Mouse (Mus musculus) MEL (cell line): Measurements from ENCODE around the gene Rftn2. TPM values are rescaled to one million over a fixed set of nuclear protein-coding genes. Genes with fewer than 3 reads are reported as not detected.

Experiments used
- DNase-seq: peaks from one replicate; pipeline ENCODE4 v3.0.0; 2011; ENCODE audit warnings: low read depth, low spot score
- H3K27ac ChIP-seq: 2 replicates; pipeline ENCODE4 v1.5.1; 2012; ENCODE audit warnings: low read depth, mild to moderate bottlenecking, control low read depth, low read length, moderate library complexity; ENCODE audit not compliant: control insufficient read depth
- H3K27me3 ChIP-seq, 2 experiments: fragments of 150-350 bp in 1 of 2; sonication (generic) in 1 of 2; 2 replicates each; pipeline ENCODE4 v1.6.1; 2012; ENCODE audit warnings: low read length in 2 of 2, mild to moderate bottlenecking in 2 of 2, improper control_type of control experiment in 1 of 2, moderate library complexity in 1 of 2; ENCODE audit not compliant: insufficient read depth in 2 of 2, control insufficient read depth in 1 of 2
- H3K36me3 ChIP-seq, 2 experiments: 2 replicates each; pipeline ENCODE4 v1.6.1; 2012 to 2014; ENCODE audit warnings: low read length in 2 of 2, improper control_type of control experiment in 1 of 2, inconsistent platforms in 1 of 2, mild to moderate bottlenecking in 1 of 2; ENCODE audit not compliant: insufficient read depth in 2 of 2, control insufficient read depth in 1 of 2
- H3K4me1 ChIP-seq, 2 experiments: fragments of 150-350 bp in 1 of 2; sonication (generic) in 1 of 2; 2 replicates each; pipeline ENCODE4 v1.6.1; 2012; ENCODE audit warnings: low read length in 2 of 2, improper control_type of control experiment in 1 of 2, mild to moderate bottlenecking in 1 of 2; ENCODE audit not compliant: insufficient read depth in 2 of 2, control insufficient read depth in 1 of 2
- H3K4me3 ChIP-seq, 2 experiments: fragments of 150-350 bp in 1 of 2; sonication (generic) in 1 of 2; 2 replicates each; pipeline ENCODE4 v1.5.1; 2012; ENCODE audit warnings: low read depth in 2 of 2, low read length in 2 of 2, mild to moderate bottlenecking in 2 of 2, moderate library complexity in 2 of 2, control low read depth in 1 of 2, improper control_type of control experiment in 1 of 2; ENCODE audit not compliant: control insufficient read depth in 1 of 2, insufficient read depth in 1 of 2
- H3K79me2 ChIP-seq: 2 replicates; pipeline ENCODE4 v1.6.1; 2012; ENCODE audit warnings: mild to moderate bottlenecking, low read length, moderate library complexity; ENCODE audit not compliant: control insufficient read depth, poor library complexity, insufficient read depth
- H3K9ac ChIP-seq: 2 replicates; pipeline ENCODE4 v1.6.1; 2012; ENCODE audit warnings: low read depth, mild to moderate bottlenecking, control low read depth, low read length, moderate library complexity; ENCODE audit not compliant: control insufficient read depth, poor library complexity, severe bottlenecking
- H3K9me3 ChIP-seq: fragments of 150-350 bp; sonication (generic); replicated peaks from 2 replicates; pipeline ENCODE4 v1.6.1; 2012; ENCODE audit warnings: mild to moderate bottlenecking, low read length, improper control_type of control experiment, moderate library complexity; ENCODE audit not compliant: insufficient read depth
- BHLHE40 ChIP-seq: IDR thresholded peaks from 2 replicates; pipeline ENCODE4 v1.6.1; 2012; ENCODE audit warnings: low read depth, mild to moderate bottlenecking, inconsistent platforms, low read length, improper control_type of control experiment, borderline replicate concordance
- CHD2 ChIP-seq: IDR thresholded peaks from 2 replicates; pipeline ENCODE4 v1.6.1; 2011; ENCODE audit warnings: low read length, improper control_type of control experiment
- GABPA ChIP-seq: IDR thresholded peaks from 2 replicates; pipeline ENCODE4 v1.6.1; 2012; ENCODE audit warnings: low read depth, mild to moderate bottlenecking, inconsistent platforms, low read length, improper control_type of control experiment, moderate library complexity
- KAT2A ChIP-seq: conservative IDR thresholded peaks from 2 replicates; pipeline ENCODE4 v1.6.1; 2012; ENCODE audit warnings: low read depth, low read length, improper control_type of control experiment, inconsistent platforms
- MEF2A ChIP-seq: IDR thresholded peaks from 2 replicates; pipeline ENCODE4 v1.6.1; 2014; ENCODE audit warnings: low read depth, mild to moderate bottlenecking, inconsistent platforms, low read length, improper control_type of control experiment; ENCODE audit not compliant: poor library complexity, insufficient replicate concordance, severe bottlenecking; ENCODE audit errors: extremely low read depth
- MYB ChIP-seq: IDR thresholded peaks from 2 replicates; pipeline ENCODE4 v1.6.1; 2011; ENCODE audit warnings: mild to moderate bottlenecking, low read depth, low read length, improper control_type of control experiment
- POLR2A ChIP-seq, 2 experiments: IDR thresholded peaks; 2 replicates each; pipeline ENCODE4 v1.6.1; 2011 to 2012; ENCODE audit warnings: low read length in 2 of 2, mild to moderate bottlenecking in 2 of 2, control low read depth in 1 of 2, improper control_type of control experiment in 1 of 2, low read depth in 1 of 2, moderate library complexity in 1 of 2; ENCODE audit not compliant: control insufficient read depth in 1 of 2, insufficient read depth in 1 of 2, poor library complexity in 1 of 2
- POLR2AphosphoS2 ChIP-seq: IDR thresholded peaks from 2 replicates; pipeline ENCODE4 v1.6.1; 2011; ENCODE audit warnings: low read length, improper control_type of control experiment
- SMC3 ChIP-seq: IDR thresholded peaks from 2 replicates; pipeline ENCODE4 v1.6.1; 2011; ENCODE audit warnings: low read depth, low read length, improper control_type of control experiment
- TAL1 ChIP-seq: IDR thresholded peaks from 2 replicates; pipeline ENCODE4 v1.6.1; 2012; ENCODE audit warnings: mild to moderate bottlenecking, inconsistent platforms, low read length, moderate library complexity, mixed read lengths
- TBP ChIP-seq: IDR thresholded peaks from 2 replicates; pipeline ENCODE4 v1.8.0; 2011; ENCODE audit warnings: low read depth, low read length, improper control_type of control experiment
- ZKSCAN1 ChIP-seq: IDR thresholded peaks from 2 replicates; pipeline ENCODE4 v1.6.1; 2012; ENCODE audit warnings: low read depth, mild to moderate bottlenecking, inconsistent platforms, low read length, improper control_type of control experiment, moderate library complexity
- ZMIZ1 ChIP-seq: IDR thresholded peaks from 2 replicates; pipeline ENCODE4 v1.6.1; 2012; ENCODE audit warnings: low read depth, mild to moderate bottlenecking, inconsistent platforms, low read length, improper control_type of control experiment, moderate library complexity
- polyA plus RNA-seq, 2 experiments: library from polyadenylated mRNA; stranded (reverse) in 1 of 2; unstranded in 1 of 2; fragments of >175 nt in 1 of 2; fragments of >200 nt in 1 of 2; gene quantifications; 2 replicates each; pipeline versions ENCODE4 v1.2.1 to v1.2.4; 2012; ENCODE audit warnings: low replicate concordance in 2 of 2, low read depth in 1 of 2; ENCODE audit not compliant: insufficient read length in 2 of 2, insufficient read depth in 1 of 2, missing spikeins in 1 of 2
- total RNA-seq: library from RNA; depleted of rRNA; stranded (reverse); fragments of 300-350 nt; gene quantifications from 2 replicates; pipeline ENCODE4 v1.2.3, GENCODE M21; 2012

Gene Rftn2
- total and polyA plus RNA-seq, 3 experiments = 0.01 TPM; not detected in 2

DNA sequence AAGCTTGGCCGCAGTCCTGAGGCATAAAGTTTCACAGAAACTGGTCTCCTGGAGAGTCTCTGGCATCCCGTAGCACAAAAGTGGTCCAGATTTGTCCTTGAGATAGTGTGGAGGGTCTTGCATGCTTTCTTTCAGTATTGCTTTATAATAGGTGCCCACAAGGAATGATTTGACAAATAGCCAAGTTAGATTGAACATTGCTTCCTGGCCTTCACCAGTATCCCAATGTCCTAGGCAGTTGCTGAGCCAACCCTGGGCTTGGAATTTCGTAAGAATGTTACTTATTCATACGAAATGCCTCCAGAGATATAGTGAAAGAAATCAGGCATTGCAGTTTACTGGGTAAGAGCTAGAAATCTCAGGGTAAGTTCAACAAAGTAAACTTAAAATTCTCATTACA is 58.0 kb downstream of the Rftn2 start:
- no peak for TF ChIP-seq BHLHE40
- no peak for TF ChIP-seq ZKSCAN1
- no peak for TF ChIP-seq POLR2A (IDR thresholded peaks at IDR 0.05; ENCODE audit: control insufficient read depth in 1 of 2, insufficient read depth in 1 of 2, low read depth in 1 of 2, low read length in 2 of 2, poor library complexity in 1 of 2)
- TF ChIP-seq MEF2A = no peak
- TF ChIP-seq CHD2 = no peak
- no peak for TF ChIP-seq TAL1
- no peak for TF ChIP-seq KAT2A
- TF ChIP-seq GABPA = no peak
- no peak for TF ChIP-seq TBP
- no peak for TF ChIP-seq ZMIZ1
- TF ChIP-seq POLR2AphosphoS2 = no peak
- TF ChIP-seq, all 39 proteins: peak for 0
- H3K9me3 ChIP-seq = no peaks in the 10 kb centered on the region
- H3K4me1 ChIP-seq = no peaks in the 10 kb centered on the region
- no peak overlapping the region for H3K9ac ChIP-seq
- no peak for DNase-seq
- no peaks in the 10 kb centered on the region for H3K27me3 ChIP-seq
- H3K36me3 ChIP-seq = no peaks in the 10 kb centered on the region
- H3K79me2 ChIP-seq = no peaks in the 10 kb centered on the region
- H3K27ac ChIP-seq = no peak overlapping the region
- H3K4me3 ChIP-seq = no peak overlapping the region

DNA sequence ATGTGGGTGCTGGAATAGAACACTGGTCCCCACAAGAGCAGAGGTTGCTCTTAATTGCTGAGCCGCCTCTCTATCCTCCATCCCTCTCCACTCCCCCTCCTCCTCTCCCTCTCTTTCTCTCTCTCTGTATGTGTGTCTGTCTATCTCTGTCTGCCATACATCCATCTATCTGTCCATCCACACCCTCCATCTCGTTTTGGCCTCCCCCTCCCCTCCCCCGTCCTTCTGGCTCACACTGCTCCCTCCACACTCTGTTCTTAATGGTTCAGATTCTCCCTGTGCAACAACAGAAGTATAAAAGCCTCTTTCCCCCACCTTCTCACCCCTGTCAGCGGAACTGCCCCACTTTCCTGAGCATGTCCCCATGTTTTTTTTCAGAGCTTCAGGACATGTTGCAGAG is 59.0 kb downstream of the Rftn2 start:
- no peak for TF ChIP-seq SMC3
- DNase-seq = no peak
- no peak overlapping the region for H3K9ac ChIP-seq

DNA sequence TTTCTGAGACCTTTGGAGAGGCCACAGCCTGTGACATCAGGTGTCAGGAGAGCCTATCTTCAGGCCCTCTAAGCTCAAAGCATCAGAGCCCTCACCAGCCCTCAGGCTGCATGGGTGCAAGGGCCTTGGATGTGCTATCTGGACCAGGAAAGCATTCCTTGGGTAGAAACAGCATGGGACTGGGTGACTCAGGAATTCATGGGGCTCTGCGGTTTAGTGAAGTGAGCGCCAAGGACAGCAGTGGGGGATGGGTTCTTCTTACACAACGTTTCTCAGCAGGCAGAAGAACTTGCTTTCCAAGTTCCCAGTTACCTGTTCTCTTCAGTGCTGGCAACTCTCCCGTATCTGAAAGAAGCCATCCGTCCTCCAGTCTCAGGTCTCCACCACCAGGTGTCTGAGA is 62.6 kb downstream of the Rftn2 start:
- DNase-seq = no peak
- TF ChIP-seq ZKSCAN1 (no peak), TBP (no peak), MYB (no peak)
- no peak overlapping the region for H3K27ac ChIP-seq

More for the DNA sequence above, 59.0 kb downstream of the Rftn2 start:
- Histone ChIP-seq H3K79me2 (no peaks in the 10 kb centered on the region), H3K9me3 (no peaks in the 10 kb centered on the region), H3K4me3 (no peak overlapping the region), H3K27ac (no peak overlapping the region), H3K36me3 (no peaks in the 10 kb centered on the region), H3K27me3 (no peaks in the 10 kb centered on the region), H3K4me1 (no peaks in the 10 kb centered on the region)

More for the DNA sequence above, 62.6 kb downstream of the Rftn2 start:
- H3K4me1 ChIP-seq = no peaks in the 10 kb centered on the region
- H3K79me2 ChIP-seq = no peaks in the 10 kb centered on the region
- no peaks in the 10 kb centered on the region for H3K36me3 ChIP-seq
- H3K27me3 ChIP-seq = no peaks in the 10 kb centered on the region
- no peak overlapping the region for H3K9ac ChIP-seq
- H3K4me3 ChIP-seq = no peak overlapping the region
- H3K9me3 ChIP-seq = no peaks in the 10 kb centered on the region
